Mouse (Mus musculus): ENCODE data around the gene Nt5c3b.

Nt5c3b gene

GRCm38 (mm10) chr11:100428612-100429199 lies 12.9 kb downstream of the Nt5c3b start:
- no peak for DNase-seq (ENCODE audit: low read depth in 1 of 2, low spot score in 2 of 2)

DNA sequence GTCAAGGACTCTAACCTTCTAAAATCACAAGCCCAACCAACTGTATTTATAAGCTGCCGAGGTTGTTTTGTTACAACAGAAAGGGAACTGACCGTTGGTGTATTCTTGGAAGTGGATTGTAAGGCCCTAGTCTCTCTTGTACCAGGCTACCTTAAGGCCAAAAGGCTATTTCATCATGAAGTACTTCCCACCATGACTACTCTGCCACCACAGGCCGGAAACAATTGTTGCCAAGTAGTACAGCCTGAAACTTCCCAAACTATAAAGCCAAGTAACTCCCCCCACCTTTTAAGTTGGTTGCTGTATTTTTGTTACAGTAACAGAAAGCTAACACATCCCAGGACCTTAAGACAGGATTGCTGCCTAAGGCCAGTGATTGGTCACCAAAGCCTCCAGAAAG lies 14.8 kb downstream of the Nt5c3b start:
- no peak for DNase-seq (ENCODE audit: low read depth in 1 of 2, low spot score in 2 of 2)

DNA sequence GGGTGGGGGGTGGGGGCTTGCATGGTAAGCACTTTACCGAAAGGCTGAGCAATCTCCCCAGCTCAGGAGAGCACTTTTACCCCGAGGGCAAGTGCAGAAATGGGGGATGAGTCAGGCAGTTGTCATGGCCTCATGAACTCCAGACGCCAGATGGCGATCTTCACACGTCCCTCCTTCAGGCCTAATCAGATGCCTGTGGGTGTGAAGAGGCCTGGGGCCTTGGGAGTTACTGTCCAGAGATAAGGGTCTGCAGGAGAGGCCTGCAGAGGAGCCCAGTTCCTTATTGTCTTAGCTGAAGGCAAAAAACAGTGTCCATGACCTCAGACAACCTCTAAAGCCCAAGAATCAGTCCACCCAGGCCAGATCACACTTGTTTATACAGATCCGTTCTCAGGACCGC lies 15.8 kb downstream of the Nt5c3b start:
- peak; percentile 13 to 25 for DNase-seq (ENCODE audit: low read depth in 1 of 2, low spot score in 2 of 2)

DNA sequence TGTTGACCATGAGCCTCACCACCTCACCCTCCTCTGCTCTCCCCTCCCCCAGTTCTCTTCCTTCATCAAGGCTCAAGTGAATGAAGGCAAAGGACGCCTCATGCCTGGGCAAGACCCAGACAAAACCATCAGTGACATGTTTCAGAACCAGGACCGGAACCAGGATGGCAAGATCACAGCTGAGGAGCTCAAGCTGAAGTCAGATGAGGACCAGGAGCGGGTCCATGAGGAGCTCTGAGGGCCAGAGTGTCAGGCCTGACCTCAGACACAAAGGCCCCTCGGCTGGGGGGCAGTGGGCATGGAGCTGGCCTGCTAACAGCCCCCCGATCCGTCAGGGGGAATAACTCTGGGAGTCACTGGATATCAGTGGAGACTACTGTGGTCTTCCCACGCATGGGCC lies 17.8 kb downstream of the Nt5c3b start:
- no peak for DNase-seq (ENCODE audit: low read depth in 1 of 2, low spot score in 2 of 2)

DNA sequence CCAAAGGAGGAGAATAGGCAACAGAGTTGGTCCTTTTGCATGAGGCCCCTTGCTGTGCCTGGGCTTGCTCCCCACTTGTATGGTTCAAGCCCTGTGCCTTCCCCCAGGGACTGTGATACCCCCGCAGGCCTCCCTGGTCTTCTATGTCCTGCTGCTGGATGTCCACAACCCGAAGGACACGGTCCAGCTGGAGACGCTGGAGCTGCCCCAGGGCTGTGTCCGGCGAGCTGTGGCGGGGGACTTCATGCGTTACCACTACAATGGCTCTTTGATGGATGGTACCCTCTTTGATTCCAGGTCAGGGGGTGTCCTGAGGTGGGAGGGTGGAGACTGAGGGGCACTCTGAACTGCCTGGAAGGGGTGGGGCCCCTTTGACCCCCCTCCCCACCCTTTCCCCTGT lies 20.1 kb downstream of the Nt5c3b start:
- DNase-seq (ENCODE audit: low read depth in 1 of 2, low spot score in 2 of 2) = no peak

DNA sequence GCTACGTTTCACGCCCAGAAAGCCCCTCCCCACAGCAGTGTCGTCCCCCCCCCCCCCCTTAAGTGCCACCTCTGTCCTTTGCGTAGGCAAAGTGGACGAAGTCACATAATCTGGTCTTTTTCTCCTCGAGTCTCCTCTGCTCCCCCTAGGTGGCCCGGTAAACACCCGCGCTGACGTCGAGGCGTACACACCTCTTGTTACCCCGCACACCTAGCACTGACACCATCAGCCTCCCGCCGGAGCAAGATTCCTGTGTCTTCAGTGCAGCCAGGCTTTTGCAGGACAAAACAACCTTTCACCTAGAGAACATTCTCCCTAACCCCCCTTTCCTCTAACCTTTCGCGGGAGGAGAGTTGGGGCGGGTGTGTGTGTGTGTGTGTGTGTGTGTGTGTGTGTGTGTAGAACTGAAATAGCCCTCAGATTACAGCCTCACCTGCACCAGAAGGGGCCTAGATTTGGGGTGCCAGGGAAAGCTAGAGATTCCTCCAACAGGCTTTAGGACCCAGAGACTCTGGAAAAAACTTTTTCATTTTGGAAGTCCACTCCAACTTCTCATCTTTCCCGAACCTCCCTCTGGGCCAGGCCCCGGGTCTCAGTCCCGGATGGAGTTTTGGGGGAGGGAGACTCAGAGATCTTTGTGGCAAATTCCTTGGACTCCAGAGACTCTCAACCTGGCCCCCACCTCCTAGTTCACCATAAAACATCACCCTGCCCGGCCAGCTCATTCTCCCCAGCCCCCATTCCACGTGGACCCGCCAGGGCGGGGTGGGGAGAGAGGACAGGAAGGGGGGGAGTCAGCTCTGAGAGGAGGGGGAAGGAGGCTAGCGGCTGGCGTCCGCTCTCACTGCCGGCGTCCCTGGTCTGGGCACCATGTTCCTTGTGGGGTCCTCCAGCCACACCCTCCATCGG lies 26.4 kb downstream of the Nt5c3b start, which contains the start of gene Fkbp10:
Fkbp10 (plus strand) TSS at position 784 of the 909 bp plus-strand sequence.
- DNase-seq (ENCODE audit: low read depth in 1 of 2, low spot score in 2 of 2) = no peak

DNA sequence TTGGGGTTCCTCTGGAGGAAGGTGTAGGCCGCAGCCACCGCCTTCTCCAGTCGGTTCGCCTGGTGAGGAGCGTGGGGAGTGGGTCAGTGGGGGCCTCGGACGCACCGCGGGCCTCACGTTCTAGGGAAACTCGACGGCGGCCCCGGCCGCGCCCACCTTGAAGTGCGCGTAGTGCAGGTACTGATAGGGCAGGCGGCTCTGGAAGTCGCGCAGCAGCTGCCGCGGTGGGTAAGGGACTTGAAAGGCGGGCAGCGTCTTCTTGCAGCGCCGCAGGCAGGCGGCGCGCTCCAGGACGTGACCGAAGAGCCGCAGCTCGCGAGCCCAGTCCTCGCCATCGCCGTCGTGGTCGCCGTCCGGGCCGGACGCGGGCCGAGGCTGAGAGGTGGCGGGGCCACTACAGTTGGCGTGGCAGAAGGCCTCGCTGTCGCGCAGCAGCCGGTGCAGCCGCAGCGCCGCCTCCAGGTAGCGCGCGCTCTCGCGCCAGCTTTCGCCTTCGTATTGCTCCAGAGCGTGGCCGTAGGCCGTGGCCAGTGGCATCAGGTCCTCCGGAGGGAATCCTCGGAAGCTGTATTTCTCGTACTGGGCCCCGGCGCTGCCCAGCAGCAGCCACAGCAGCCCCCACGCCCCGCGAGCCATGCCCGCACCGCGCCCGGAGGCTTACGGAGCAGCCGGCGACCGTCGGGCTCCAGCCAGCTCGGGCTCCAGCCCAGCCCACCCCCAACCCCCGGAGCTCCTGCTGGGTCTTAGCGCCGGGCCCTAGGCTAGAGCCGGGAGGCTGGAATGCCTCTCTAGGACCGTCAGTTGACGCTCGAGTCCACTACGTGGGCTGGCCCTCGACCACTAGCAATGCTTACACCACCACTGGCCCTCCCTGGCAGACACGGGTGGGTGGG lies 27.3 kb downstream of the Nt5c3b start, which contains the start of gene P3h4:
P3h4 (minus strand) TSS at position 816 of the 893 bp plus-strand sequence.
- DNase-seq (ENCODE audit: low read depth in 1 of 2, low spot score in 2 of 2) = peak in 1 of 2 experiments; percentile 47

- DNase-seq (ENCODE audit: low read depth in 1 of 2, low spot score in 2 of 2) = no peak
Measured at GRCm38 (mm10) chr11:100413541-100413940, 28.1 kb downstream of the Nt5c3b start.

DNA sequence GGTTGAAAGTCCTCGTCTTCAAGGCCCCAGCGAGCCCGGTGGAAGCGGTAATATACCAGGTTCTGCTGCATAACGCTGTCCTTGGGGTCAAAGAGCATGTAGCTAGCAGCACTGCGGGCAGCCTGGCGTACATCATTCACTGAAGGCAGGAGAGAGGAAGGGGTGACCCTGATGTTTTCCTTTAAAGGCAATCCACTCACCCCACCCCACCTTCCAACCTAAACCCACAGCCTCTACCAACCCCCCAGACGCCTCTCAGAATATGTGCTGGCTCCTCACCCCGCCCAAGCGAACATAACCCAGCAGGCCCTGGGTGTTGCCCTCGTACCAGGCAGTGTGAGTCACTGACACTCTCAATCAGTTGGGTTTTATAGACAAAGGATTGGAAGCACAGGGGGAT lies 29.9 kb downstream of the Nt5c3b start:
- DNase-seq (ENCODE audit: low read depth in 1 of 2, low spot score in 2 of 2) = no peak

GRCm38 (mm10) chr11:100409686-100410085 lies 31.9 kb downstream of the Nt5c3b start:
- DNase-seq (ENCODE audit: low read depth in 1 of 2, low spot score in 2 of 2) = no peak

- DNase-seq (ENCODE audit: low read depth in 1 of 2, low spot score in 2 of 2) = no peak
Measured at GRCm38 (mm10) chr11:100408835-100409462, 32.7 kb downstream of the Nt5c3b start.

DNA sequence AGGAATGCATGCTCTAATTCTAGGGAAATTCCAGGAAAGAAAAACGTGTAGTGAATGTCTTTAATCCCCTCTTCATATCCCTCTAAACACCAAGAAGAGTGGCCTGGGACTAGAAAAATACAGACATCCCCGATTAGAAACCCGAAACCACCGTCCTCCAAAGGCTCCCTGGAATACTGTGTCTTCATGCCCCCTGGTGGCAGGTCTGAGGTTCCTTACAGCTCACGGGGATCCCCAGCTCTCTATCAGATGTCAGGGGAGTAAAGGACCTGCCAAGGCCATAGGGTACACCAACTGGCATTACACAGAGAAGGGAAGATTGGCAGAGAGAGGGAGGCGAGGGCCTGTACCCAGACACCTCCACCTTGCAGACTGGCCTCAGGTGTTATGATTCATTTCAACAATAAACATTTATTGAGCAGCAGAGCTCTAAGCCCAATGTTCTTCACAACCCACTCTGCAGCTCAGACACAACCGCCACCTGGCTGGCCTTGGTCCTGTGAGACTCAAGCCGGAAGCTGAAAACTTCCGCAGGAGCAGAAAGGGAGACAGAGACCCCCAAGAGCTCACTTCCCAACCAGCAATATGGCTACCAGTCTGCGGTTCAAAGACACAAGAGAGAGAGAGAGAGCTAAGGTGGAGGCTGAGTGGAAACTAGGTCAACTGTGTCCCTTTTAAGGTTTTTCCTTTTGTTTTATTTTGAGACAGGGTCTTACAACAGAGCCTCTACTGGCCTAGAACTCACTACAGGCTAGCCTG lies 33.4 kb downstream of the Nt5c3b start:
- peak in 1 of 2 experiments; percentile 61 for DNase-seq (ENCODE audit: low read depth in 1 of 2, low spot score in 2 of 2)

DNA sequence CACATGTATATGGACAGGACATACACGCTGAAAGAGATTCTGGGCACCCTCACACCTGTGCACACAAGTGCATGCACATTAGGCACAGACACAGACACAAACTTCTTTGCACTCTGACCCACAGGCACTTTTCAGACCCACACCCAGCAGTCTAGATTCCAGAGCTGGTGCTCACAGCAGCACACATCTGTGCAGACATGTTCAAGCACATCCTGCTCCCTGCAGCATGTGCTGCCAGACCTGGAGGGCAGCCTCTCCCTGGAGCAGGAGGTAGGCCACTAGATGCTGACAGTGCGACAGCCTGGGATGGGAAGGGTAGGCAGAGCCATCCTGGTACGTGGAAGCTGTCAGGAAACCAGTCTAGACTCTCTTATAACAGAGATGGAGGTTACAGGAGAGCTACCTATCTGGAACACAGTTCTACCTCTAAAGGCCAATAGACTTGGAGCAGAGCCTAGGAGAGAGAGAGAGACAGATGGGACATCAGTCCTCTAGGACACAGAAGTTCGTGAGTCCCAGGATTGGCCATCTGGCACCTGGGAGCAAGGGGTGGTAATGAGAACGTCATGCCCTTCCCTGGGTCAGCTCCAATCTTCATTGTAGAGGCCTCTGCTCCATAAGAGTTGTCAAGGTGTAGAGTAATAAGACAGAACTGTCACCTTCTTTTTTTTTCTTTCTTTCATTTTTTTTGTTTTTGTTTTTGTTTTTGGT lies 34.5 kb downstream of the Nt5c3b start:
- DNase-seq (ENCODE audit: low read depth in 1 of 2, low spot score in 2 of 2) = no peak

DNA sequence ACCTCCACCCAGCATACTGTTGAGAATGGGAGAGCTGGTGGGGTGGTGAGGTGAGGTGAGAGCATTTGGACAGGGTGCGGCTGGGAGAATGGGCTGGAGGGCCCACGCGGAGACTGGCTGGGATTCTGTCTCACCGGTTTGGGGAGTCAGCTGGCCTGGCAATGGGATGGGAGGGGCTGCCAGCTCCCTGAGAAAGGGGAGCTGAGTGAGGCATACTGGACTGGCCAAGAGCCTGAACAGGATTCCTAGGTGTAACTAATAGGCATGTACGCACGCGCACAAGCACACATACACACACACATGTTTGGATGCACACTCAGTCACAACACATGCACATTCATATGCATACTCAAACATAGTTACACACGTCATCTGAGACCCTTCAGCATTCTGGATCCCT lies 35.3 kb downstream of the Nt5c3b start:
- no peak for DNase-seq (ENCODE audit: low read depth in 1 of 2, low spot score in 2 of 2)

DNA sequence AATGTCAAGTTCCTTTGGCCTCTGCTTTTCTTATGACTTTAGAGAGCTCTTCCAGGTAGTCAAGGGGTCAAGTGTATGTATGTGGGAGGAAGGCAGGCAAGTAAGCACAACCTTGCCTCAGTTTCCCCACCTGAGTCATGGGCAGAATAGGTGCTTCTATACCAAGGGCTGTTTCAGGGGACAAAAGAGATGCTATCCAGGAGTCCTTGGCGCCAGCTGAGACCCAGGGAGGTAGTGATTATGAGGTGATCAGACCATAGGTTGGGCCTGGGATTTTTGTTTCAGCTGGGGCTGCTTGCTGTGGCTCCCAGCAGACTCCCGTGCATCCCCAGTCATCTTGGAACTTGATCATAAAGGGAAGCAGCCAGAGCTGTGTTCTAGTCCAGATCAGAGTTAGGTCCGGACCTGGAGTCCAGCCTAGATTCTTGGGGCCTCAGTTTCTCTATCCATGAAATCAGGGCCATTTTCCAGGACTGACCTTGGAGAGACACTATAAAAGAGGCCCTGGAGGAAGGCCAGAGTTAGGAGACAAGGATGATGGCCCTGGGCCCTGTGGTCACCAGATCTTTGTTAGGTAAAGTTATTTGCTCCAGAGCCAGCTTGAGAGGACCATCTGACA lies 37.0 kb downstream of the Nt5c3b start:
- no peak for DNase-seq (ENCODE audit: low read depth in 1 of 2, low spot score in 2 of 2)

GRCm38 (mm10) chr11:100403445-100404134 lies 38.0 kb downstream of the Nt5c3b start:
- no peak for DNase-seq (ENCODE audit: low read depth in 1 of 2, low spot score in 2 of 2)

DNA sequence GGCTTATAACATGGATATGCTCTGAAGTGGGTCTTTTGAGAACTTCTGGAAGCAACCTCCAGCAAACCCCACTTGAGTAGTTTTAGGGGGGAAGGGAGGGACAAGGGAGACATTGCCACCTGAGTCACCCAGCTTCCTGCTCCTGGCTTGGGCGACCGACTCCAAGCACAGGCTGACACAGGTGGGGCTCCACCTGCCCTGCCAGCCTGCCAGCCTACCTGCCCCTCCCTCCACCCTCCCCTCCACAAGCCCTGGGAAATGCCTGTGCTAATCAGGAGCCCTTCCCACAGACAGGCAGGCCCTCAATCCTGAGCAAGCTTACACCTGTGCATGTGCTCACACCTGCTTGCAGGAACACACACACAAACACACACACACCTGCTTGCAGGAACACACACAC lies 38.9 kb downstream of the Nt5c3b start:
- no peak for DNase-seq (ENCODE audit: low read depth in 1 of 2, low spot score in 2 of 2)

DNA sequence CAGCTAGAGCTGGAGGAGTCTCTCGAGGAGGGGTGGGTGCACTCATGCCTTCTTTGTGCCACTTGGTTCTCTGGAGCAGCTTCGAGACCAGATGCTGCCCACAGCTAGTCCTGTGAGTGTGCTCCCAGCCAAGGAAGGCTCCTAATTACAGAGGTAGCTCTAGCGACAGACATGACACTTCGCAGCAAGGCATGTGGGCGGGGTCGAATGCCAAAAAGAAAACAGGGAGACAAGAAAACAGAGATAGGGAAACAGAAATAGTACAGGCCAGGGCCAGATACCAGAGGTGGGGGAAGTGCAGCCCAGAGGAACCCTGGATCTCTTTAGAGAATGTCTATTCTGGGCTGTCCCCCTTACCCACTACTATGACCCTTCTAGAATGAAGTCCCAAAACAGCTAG lies 39.4 kb downstream of the Nt5c3b start:
- DNase-seq (ENCODE audit: low read depth in 1 of 2, low spot score in 2 of 2) = no peak

GRCm38 (mm10) chr11:100400842-100401241 lies 40.8 kb downstream of the Nt5c3b start:
- DNase-seq (ENCODE audit: low read depth in 1 of 2, low spot score in 2 of 2) = peak; percentile 28 to 37

Measured in monocyte, adult 2 months (primary cell).